Mouse (Mus musculus): ENCODE data around the gene Clba1. TPM values are rescaled to one million over a fixed set of nuclear protein-coding genes. Genes with fewer than 3 reads are reported as not detected.

The Clba1 gene
- polyA plus RNA-seq (2016; fragmentation: Nextera tagmentation; extraction: Ambion mirVana) = 9.5 and 9.6 TPM in 2 replicates

GRCm38 (mm10) chr12:112808587-112809364, at the start of gene Clba1:
Gene Clba1, plus strand, starts transcription at chr12:112808937.
- WGBS = 1% methylated on average over 64 of the region's 64 CpGs

GRCm38 (mm10) chr12:112759471-112759870, 49.3 kb upstream of the Clba1 start:
- no peak for ATAC-seq (ENCODE audit: insufficient number of reproducible peaks, low FRiP score)
- Histone ChIP-seq H3K9me3 (replicated peaks) (peaks cover 3% of the 10 kb centered on the region; the same call in 1 of the 2 replicates), H3K4me2 (no peak overlapping the region), H3K27me3 (replicated peaks) (peaks cover 4% of the 10 kb centered on the region; the same call in 1 of the 2 replicates), H3K4me1 (replicated peaks) (no peaks in the 10 kb centered on the region), H3K9ac (no peak overlapping the region), H3K27ac (ENCODE audit: poor library complexity, severe bottlenecking) (no peak overlapping the region), H3K36me3 (no peaks in the 10 kb centered on the region), H3K4me3 (no peak overlapping the region)
- WGBS = 83% methylated on average over 3 of the region's 3 CpGs

More at GRCm38 (mm10) chr12:112808587-112809364, at the start of gene Clba1:
- Histone ChIP-seq H3K27me3 (replicated peaks) (peaks cover 17% of the 10 kb centered on the region), H3K9me3 (replicated peaks) (no peaks in the 10 kb centered on the region), H3K4me3 (peak within 1 kb of the TSS; percentile 73), H3K4me2 (peak within 1 kb of the TSS; percentile 94), H3K4me1 (replicated peaks) (peaks cover 42% of the 10 kb centered on the region), H3K36me3 (peaks cover under 1% of the 10 kb centered on the region; the same call in 1 of the 2 replicates), H3K27ac (ENCODE audit: poor library complexity, severe bottlenecking) (peak within 1 kb of the TSS; percentile 28; the same call in 1 of the 2 replicates), H3K9ac (peak within 1 kb of the TSS; percentile 74)
- ATAC-seq (ENCODE audit: insufficient number of reproducible peaks, low FRiP score) = peak; percentile 90

GRCm38 (mm10) chr12:112760154-112760926, 48.4 kb upstream of the Clba1 start, which contains the start of gene Pld4:
Gene Pld4, plus strand, starts transcription at chr12:112760655.
- Histone ChIP-seq H3K27ac (ENCODE audit: poor library complexity, severe bottlenecking) (no peak within 1 kb of the TSS), H3K4me3 (no peak within 1 kb of the TSS), H3K4me2 (no peak within 1 kb of the TSS), H3K9me3 (replicated peaks) (peaks cover 3% of the 10 kb centered on the region; the same call in 1 of the 2 replicates), H3K9ac (no peak within 1 kb of the TSS), H3K27me3 (replicated peaks) (peaks cover under 1% of the 10 kb centered on the region; the same call in 1 of the 2 replicates), H3K4me1 (replicated peaks) (no peaks in the 10 kb centered on the region), H3K36me3 (no peaks in the 10 kb centered on the region)
- WGBS = 38% methylated on average over 4 of the region's 4 CpGs
- ATAC-seq (ENCODE audit: insufficient number of reproducible peaks, low FRiP score) = no peak

- 71% methylated on average over 4 of the region's 4 CpGs for WGBS
- no peak overlapping the region for H3K4me2 ChIP-seq
- no peak overlapping the region for H3K4me3 ChIP-seq
Measured at GRCm38 (mm10) chr12:112761411-112761810, 47.3 kb upstream of the Clba1 start.

DNA sequence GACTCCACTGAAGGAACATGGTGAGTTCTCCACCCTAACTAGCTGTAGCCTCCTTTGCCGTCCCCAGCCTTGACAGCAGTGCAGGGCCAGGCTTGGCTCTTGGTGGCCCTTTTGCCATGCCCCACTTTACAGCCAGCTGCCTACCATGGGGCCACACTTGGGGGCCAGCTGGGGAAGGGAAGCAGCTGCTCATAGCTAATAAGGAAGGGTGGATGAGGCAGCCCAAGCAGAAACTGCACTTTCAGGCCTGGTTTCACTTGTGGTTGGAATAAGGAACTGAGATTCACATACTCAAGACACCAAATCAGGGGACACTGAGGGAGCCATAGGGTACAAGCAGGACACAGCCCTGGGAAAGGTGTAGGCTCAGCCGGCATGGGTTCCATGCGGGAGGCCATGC, 46.7 kb upstream of the Clba1 start:
- 79% methylated on average over 3 of the region's 3 CpGs for WGBS
- no peak overlapping the region for H3K27ac ChIP-seq (ENCODE audit: poor library complexity, severe bottlenecking)
- no peak overlapping the region for H3K4me3 ChIP-seq

More at GRCm38 (mm10) chr12:112761411-112761810, 47.3 kb upstream of the Clba1 start:
- Histone ChIP-seq H3K27ac (ENCODE audit: poor library complexity, severe bottlenecking) (no peak overlapping the region), H3K9ac (no peak overlapping the region), H3K4me1 (replicated peaks) (no peaks in the 10 kb centered on the region), H3K9me3 (replicated peaks) (peaks cover 3% of the 10 kb centered on the region; the same call in 1 of the 2 replicates), H3K27me3 (replicated peaks) (no peaks in the 10 kb centered on the region; the same call in 1 of the 2 replicates), H3K36me3 (no peaks in the 10 kb centered on the region)
- ATAC-seq (ENCODE audit: insufficient number of reproducible peaks, low FRiP score) = no peak

DNA sequence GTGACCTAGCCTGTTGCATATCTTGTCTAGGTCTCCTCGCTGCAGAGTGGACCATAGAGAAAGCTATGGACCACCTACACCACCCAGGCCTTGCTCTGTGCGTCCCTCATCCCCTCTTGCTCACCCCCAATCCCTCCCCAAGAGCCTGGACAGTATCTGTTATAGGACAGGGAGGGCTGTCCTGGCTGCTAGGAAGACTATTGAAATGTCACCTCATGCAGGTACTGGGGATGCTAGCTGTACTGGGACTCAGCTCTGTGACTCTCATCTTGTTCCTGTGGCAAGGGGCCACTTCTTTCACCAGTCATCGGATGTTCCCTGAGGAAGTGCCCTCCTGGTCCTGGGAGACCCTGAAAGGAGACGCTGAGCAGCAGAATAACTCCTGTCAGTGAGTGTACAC, 45.6 kb upstream of the Clba1 start:
- H3K36me3 ChIP-seq = no peaks in the 10 kb centered on the region
- no peak for ATAC-seq (ENCODE audit: insufficient number of reproducible peaks, low FRiP score)
- WGBS = 72% methylated on average over 4 of the region's 4 CpGs

More for the DNA sequence above, 46.7 kb upstream of the Clba1 start:
- Histone ChIP-seq H3K36me3 (no peaks in the 10 kb centered on the region), H3K27me3 (replicated peaks) (no peaks in the 10 kb centered on the region; the same call in 1 of the 2 replicates), H3K9me3 (replicated peaks) (no peaks in the 10 kb centered on the region; the same call in 1 of the 2 replicates), H3K9ac (no peak overlapping the region), H3K4me2 (no peak overlapping the region), H3K4me1 (replicated peaks) (no peaks in the 10 kb centered on the region)
- no peak for ATAC-seq (ENCODE audit: insufficient number of reproducible peaks, low FRiP score)

DNA sequence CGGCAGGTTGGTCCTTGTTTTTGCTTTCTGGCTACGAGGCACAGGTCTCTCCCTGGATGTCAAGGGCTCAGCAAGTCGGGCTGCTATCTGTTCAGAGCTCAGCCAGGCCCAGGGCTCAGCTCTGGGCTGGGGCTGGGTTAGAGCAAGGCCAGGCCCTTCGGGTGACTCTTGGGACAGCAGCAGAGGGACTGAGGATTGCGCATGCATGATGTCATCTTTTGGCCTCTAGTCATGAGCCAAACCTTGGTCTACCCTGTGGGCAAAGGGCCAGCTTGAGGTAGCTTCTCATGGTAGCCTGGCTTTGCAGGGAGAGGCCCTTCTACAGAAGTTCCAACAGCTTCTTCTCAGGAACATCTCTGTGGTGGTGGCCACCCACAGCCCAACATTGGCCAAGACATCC, 44.6 kb upstream of the Clba1 start:
- no peaks in the 10 kb centered on the region; the same call in none of the 2 replicates for H3K27me3 ChIP-seq (replicated peaks)
- no peak overlapping the region for H3K4me2 ChIP-seq
- no peaks in the 10 kb centered on the region; the same call in 1 of the 2 replicates for H3K9me3 ChIP-seq (replicated peaks)
- WGBS = 70% methylated on average over 5 of the region's 5 CpGs
- H3K4me3 ChIP-seq = no peak overlapping the region
- H3K4me1 ChIP-seq (replicated peaks) = 0 out of 2 replicates have a peak, but pooled peaks cover 4% of the 10 kb centered on the region
- no peak overlapping the region for H3K9ac ChIP-seq
- no peaks in the 10 kb centered on the region for H3K36me3 ChIP-seq
- ATAC-seq (ENCODE audit: insufficient number of reproducible peaks, low FRiP score) = no peak
- H3K27ac ChIP-seq (ENCODE audit: poor library complexity, severe bottlenecking) = no peak overlapping the region

More for the DNA sequence above, 45.6 kb upstream of the Clba1 start:
- Histone ChIP-seq H3K4me1 (replicated peaks) (0 out of 2 replicates have a peak, but pooled peaks cover under 1% of the 10 kb centered on the region), H3K4me3 (no peak overlapping the region), H3K27me3 (replicated peaks) (no peaks in the 10 kb centered on the region; the same call in none of the 2 replicates), H3K9me3 (replicated peaks) (no peaks in the 10 kb centered on the region; the same call in 1 of the 2 replicates), H3K4me2 (no peak overlapping the region), H3K9ac (no peak overlapping the region), H3K27ac (ENCODE audit: poor library complexity, severe bottlenecking) (no peak overlapping the region)

- Histone ChIP-seq H3K27me3 (replicated peaks) (no peaks in the 10 kb centered on the region; the same call in none of the 2 replicates), H3K9me3 (replicated peaks) (no peaks in the 10 kb centered on the region; the same call in 1 of the 2 replicates), H3K9ac (no peak overlapping the region), H3K4me2 (no peak overlapping the region), H3K4me3 (no peak overlapping the region), H3K27ac (ENCODE audit: poor library complexity, severe bottlenecking) (no peak overlapping the region), H3K4me1 (replicated peaks) (0 out of 2 replicates have a peak, but pooled peaks cover 9% of the 10 kb centered on the region), H3K36me3 (no peaks in the 10 kb centered on the region)
- no peak for ATAC-seq (ENCODE audit: insufficient number of reproducible peaks, low FRiP score)
- WGBS = 83% methylated on average over 7 of the region's 7 CpGs
Measured at GRCm38 (mm10) chr12:112764991-112765390, 43.7 kb upstream of the Clba1 start.

DNA sequence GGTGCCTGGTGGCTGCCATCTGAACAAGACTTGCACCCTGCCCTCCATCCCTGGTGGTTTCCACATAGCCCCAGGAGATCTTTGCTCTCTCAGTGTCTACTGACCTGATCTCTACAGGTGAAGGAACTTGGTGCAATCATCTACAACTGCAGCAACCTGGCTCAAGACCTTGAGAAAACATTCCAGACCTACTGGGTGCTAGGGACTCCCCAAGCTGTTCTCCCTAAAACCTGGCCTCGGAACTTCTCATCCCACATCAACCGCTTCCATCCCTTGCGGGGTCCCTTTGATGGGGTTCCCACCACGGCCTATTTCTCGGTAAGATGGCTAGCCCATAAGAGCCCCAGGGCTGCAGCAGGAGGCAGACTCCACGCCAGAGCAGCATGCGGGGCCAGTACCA, 42.2 kb upstream of the Clba1 start:
- no peaks in the 10 kb centered on the region; the same call in 1 of the 2 replicates for H3K9me3 ChIP-seq (replicated peaks)
- H3K36me3 ChIP-seq = no peaks in the 10 kb centered on the region
- no peaks in the 10 kb centered on the region; the same call in none of the 2 replicates for H3K27me3 ChIP-seq (replicated peaks)
- H3K4me1 ChIP-seq (replicated peaks) = 0 out of 2 replicates have a peak, but pooled peaks cover 9% of the 10 kb centered on the region
- H3K9ac ChIP-seq = no peak overlapping the region
- no peak for ATAC-seq (ENCODE audit: insufficient number of reproducible peaks, low FRiP score)
- H3K4me2 ChIP-seq = no peak overlapping the region
- no peak overlapping the region for H3K4me3 ChIP-seq
- no peak overlapping the region for H3K27ac ChIP-seq (ENCODE audit: poor library complexity, severe bottlenecking)
- WGBS = 85% methylated on average over 7 of the region's 7 CpGs

DNA sequence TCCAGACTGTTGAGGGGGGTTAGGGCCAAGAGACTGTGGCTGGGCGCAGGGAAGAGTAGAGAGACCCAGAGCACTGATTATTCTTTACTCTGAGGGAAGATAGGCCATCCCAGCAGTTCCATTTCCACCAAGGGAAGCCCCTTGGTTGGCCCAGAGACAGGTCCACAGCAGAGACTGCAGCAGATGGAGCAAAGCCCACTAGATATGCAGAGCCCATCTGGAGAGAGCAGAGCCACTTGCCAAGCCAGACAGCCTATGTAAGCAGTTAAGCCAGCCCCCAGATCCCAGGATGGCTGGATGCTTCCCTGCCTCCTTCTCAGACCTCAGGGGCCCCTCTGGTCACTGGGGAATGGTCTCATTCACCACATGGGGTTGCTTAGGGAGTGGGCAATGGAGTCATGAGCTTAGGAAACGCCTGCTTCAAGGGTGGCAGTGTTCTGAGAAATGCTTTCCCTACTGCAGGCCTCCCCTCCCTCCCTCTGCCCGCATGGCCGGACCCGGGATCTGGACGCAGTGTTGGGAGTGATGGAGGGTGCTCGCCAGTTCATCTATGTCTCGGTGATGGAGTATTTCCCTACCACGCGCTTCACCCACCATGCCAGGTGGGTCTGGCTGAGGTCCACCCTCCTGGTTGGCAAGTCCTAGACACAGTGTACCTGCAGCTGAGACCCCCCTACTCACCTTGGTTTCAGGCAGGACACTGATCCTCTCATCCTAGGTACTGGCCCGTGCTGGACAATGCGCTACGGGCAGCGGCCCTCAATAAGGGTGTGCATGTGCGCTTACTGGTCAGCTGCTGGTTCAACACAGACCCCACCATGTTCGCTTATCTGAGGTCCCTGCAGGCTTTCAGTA, 41.5 kb upstream of the Clba1 start:
- no peak for ATAC-seq (ENCODE audit: insufficient number of reproducible peaks, low FRiP score)
- H3K9me3 ChIP-seq (replicated peaks) = no peaks in the 10 kb centered on the region; the same call in 1 of the 2 replicates
- no peaks in the 10 kb centered on the region; the same call in none of the 2 replicates for H3K27me3 ChIP-seq (replicated peaks)
- WGBS = 87% methylated on average over 16 of the region's 16 CpGs
- no peak overlapping the region for H3K4me3 ChIP-seq
- no peaks in the 10 kb centered on the region for H3K36me3 ChIP-seq
- H3K9ac ChIP-seq = no peak overlapping the region
- H3K4me2 ChIP-seq = no peak overlapping the region
- 0 out of 2 replicates have a peak, but pooled peaks cover 9% of the 10 kb centered on the region for H3K4me1 ChIP-seq (replicated peaks)
- no peak overlapping the region for H3K27ac ChIP-seq (ENCODE audit: poor library complexity, severe bottlenecking)

Data from heart, embryonic 12.5 days (tissue).